Mouse (Mus musculus) G1E (cell line): ENCODE data around the gene Gpr85.

Source experiments
- CTCF ChIP-seq: IDR thresholded peaks from 2 replicates; pipeline ENCODE4 v1.5.1; 2012; ENCODE audit warnings: low read depth, low read length, inconsistent platforms, mixed read lengths
- GATA1 ChIP-seq: IDR thresholded peaks from 2 replicates; pipeline ENCODE4 v1.6.1; 2012; ENCODE audit warnings: borderline replicate concordance, low read length, inconsistent platforms, mixed read lengths
- GATA2 ChIP-seq: IDR thresholded peaks from 2 replicates; pipeline ENCODE4 v1.6.1; 2012; ENCODE audit warnings: low read depth, low read length, inconsistent platforms, borderline replicate concordance
- POLR2AphosphoS5 ChIP-seq: IDR thresholded peaks from 2 replicates; pipeline ENCODE4 v1.6.1; 2012; ENCODE audit warnings: low read depth, low read length, inconsistent platforms; ENCODE audit not compliant: insufficient replicate concordance
- TAL1 ChIP-seq: conservative IDR thresholded peaks from 2 replicates; pipeline ENCODE4 v1.6.1; 2012; ENCODE audit warnings: low read depth, low read length, inconsistent platforms, mixed read lengths

DNA sequence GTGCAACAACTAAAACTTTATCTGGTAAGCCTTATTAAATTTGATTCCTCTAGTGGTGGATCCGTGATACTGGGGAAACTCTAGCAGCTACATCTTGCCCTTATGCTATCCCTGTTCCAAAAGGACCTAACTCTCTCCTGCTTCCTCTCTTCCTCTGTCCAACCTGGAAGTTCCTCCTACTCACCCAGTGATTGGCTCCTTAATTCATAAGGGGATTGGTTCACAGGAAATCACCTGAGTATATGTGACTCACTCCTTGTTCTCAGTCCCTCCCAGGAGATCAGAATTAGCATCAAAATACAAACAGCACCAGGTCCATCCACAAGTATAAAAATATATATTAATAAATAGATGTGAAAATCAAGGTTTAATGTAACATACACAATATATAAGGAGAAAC lies 20.9 kb upstream of the Gpr85 start:
- TF ChIP-seq CTCF (no peak), POLR2AphosphoS5 (no peak), GATA1 (no peak), TAL1 (no peak), GATA2 (no peak)
